Comparison of ENCODE assay signal across 9 mouse cellular contexts in the genomic region with DNA sequence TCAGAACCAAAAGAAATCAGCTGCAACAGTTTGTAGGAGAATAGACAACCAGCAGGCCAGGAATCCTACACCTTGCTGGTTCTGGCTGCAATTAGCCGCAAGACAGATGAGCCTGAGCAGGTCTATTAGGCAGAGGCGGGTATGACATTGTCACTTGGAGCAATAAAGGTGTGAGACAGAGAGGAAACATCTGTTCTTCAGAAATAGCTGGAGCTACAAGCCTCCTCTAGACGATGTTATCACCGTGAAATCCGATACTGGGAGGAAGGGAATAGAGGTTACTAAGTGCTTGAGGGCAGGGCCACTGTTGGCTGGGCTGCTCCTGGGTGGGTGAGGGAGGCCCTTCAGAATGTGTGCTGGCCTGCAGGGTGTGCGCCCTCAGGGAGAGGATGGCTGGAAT.
DNase-seq lines count a peak whose midpoint lies in the region; ATAC-seq and TF ChIP-seq lines count a peak whose summit lies in the region.
"Had no signal": no experiment of that assay in that cellular context is flagged by ENCODE, and none has a peak within 500 bp of the region (broad histone marks: within the 10 kb centered on the region; RNA-seq: fewer than 3 reads in every experiment).

No protein-coding gene starts in this region.

- DNase-seq in brain, embryonic 14.5 days (ENCODE audit: low read depth): peak; percentile 19
- DNase-seq in lung, postnatal 14 days: peak; percentile 22
- no peak for DNase-seq in thymus, postnatal 36 days
- DNase-seq in adrenal gland, adult (ENCODE audit: inconsistent age in 2 of 2, low spot score in 1 of 2): no peak
- no peak for DNase-seq in left cerebral cortex, adult 9 months (ENCODE audit: low spot score in 2 of 2)
- DNase-seq in cerebellum, adult 18-20 months: no peak

- no peaks in the 10 kb centered on the region for H3K9me3 ChIP-seq in embryonic facial prominence, embryonic 12.5 days
- no peaks in the 10 kb centered on the region for H3K9me3 ChIP-seq in intestine, embryonic 15.5 days

- no peak; the same call in 1 of the 2 replicates for ATAC-seq in embryonic facial prominence, embryonic 12.5 days (ENCODE audit: insufficient number of reproducible peaks, insufficient read depth, low FRiP score, low TSS enrichment)
- peak; percentile 78 for ATAC-seq in intestine, embryonic 15.5 days

- TF ChIP-seq CTCF in brain, embryonic 14.5 days (IDR thresholded peaks at IDR 0.05; ENCODE audit: borderline replicate concordance, extremely low read depth, insufficient read depth, insufficient read length): no peak

- H3K27ac ChIP-seq in embryonic facial prominence, embryonic 12.5 days: peak overlapping the region; percentile 52
- H3K27ac ChIP-seq in intestine, embryonic 15.5 days: no peak overlapping the region; the same call in 1 of the 2 replicates
- H3K27ac ChIP-seq: macrophage had no signal

- H3K4me2 ChIP-seq in embryonic facial prominence, embryonic 12.5 days (replicated peaks): no peak overlapping the region; the same call in 1 of the 2 replicates
- H3K4me2 ChIP-seq in intestine, embryonic 15.5 days (replicated peaks): 0 out of 2 replicates have a peak overlapping the region, but pooled peaks have one; percentile 1

- WGBS in embryonic facial prominence, embryonic 12.5 days: 9% methylated on average over 6 of the region's 6 CpGs
- WGBS in intestine, embryonic 15.5 days: 20% methylated on average over 6 of the region's 6 CpGs

- no peak overlapping the region for H3K9ac ChIP-seq in embryonic facial prominence, embryonic 12.5 days
- no peak overlapping the region for H3K9ac ChIP-seq in intestine, embryonic 15.5 days

- H3K36me3 ChIP-seq in embryonic facial prominence, embryonic 12.5 days: no peaks in the 10 kb centered on the region
- no peaks in the 10 kb centered on the region for H3K36me3 ChIP-seq in intestine, embryonic 15.5 days

- TF ChIP-seq POLR2A in brain, embryonic 14.5 days (IDR thresholded peaks at IDR 0.05; ENCODE audit: borderline replicate concordance, extremely low read depth, insufficient read depth, insufficient read length, poor library complexity, severe bottlenecking): no peak

- H3K4me1 ChIP-seq in embryonic facial prominence, embryonic 12.5 days: peaks cover 43% of the 10 kb centered on the region
- H3K4me1 ChIP-seq in intestine, embryonic 15.5 days (replicated peaks): peaks cover 20% of the 10 kb centered on the region

- H3K27me3 ChIP-seq in embryonic facial prominence, embryonic 12.5 days: no peaks in the 10 kb centered on the region
- no peaks in the 10 kb centered on the region for H3K27me3 ChIP-seq in intestine, embryonic 15.5 days (replicated peaks)

- H3K4me3 ChIP-seq in embryonic facial prominence, embryonic 12.5 days: no peak overlapping the region
- no peak overlapping the region for H3K4me3 ChIP-seq in intestine, embryonic 15.5 days (replicated peaks)

Comparison
In these comparisons a context has a peak if more than half of its experiments do, and no peak if none do; other contexts are left out.
1. DNase-seq: peak in brain, embryonic 14.5 days (single experiment) and lung, postnatal 14 days (single experiment); none in thymus, postnatal 36 days (0 of 2), adrenal gland, adult (0 of 2), left cerebral cortex, adult 9 months (0 of 2) and cerebellum, adult 18-20 months (0 of 2).